Mouse (Mus musculus) midbrain, embryonic 14.5 days (tissue): ENCODE measurements at regions not wholly inside any gene's neighbourhood (a gene's known extent, or its start where the extent isn't known, plus 50 kb on each side); places are given as distances from the start of the nearest gene placed in this dataset.

Experiments
- ATAC-seq: fragments of 200-750 bp; cut with Nextera tagmentation; 2 replicates; pipeline ENCODE4 v1.8.0; 2017; ENCODE audit warnings: moderate number of reproducible peaks, moderate library complexity; ENCODE audit not compliant: low FRiP score, low TSS enrichment
- DNase-seq: peaks from one replicate; pipeline ENCODE4 v3.0.0-alpha.2; 2015
- H3K27ac ChIP-seq: fragments of 300-500 bp; sonication (generic); replicated peaks from 2 replicates; pipeline ENCODE4 v1.5.1; 2014; ENCODE audit warnings: mild to moderate bottlenecking, low read depth, low read length, moderate library complexity
- H3K27me3 ChIP-seq: fragments of 300-500 bp; sonication (generic); 2 replicates; pipeline ENCODE4 v1.6.1; 2014; ENCODE audit warnings: low read length, control low read depth, mixed read lengths; ENCODE audit not compliant: control insufficient read depth, insufficient read depth
- H3K36me3 ChIP-seq: fragments of 300-500 bp; sonication (generic); 2 replicates; pipeline ENCODE4 v1.6.1; 2014; ENCODE audit warnings: low read length, control low read depth; ENCODE audit not compliant: control insufficient read depth, insufficient read depth
- H3K4me1 ChIP-seq: fragments of 300-500 bp; sonication (generic); 2 replicates; pipeline ENCODE4 v1.6.1; 2014; ENCODE audit warnings: mild to moderate bottlenecking, antibody characterized with exemption, low read length, control low read depth; ENCODE audit not compliant: control insufficient read depth, insufficient read depth
- H3K4me2 ChIP-seq: fragments of 300-500 bp; sonication (generic); 2 replicates; pipeline ENCODE4 v1.6.1; 2014; ENCODE audit warnings: mild to moderate bottlenecking, low read length, moderate library complexity
- H3K4me3 ChIP-seq: fragments of 300-500 bp; sonication (generic); replicated peaks from 2 replicates; pipeline ENCODE4 v1.5.1; 2014; ENCODE audit warnings: low read depth, low read length
- H3K9ac ChIP-seq: fragments of 300-500 bp; sonication (generic); replicated peaks from 2 replicates; pipeline ENCODE4 v1.6.1; 2014; ENCODE audit warnings: mild to moderate bottlenecking, low read length, moderate library complexity
- H3K9me3 ChIP-seq: fragments of 300-500 bp; sonication (generic); 2 replicates; pipeline ENCODE4 v1.6.1; 2016; ENCODE audit warnings: low read length, control low read depth, mixed read lengths; ENCODE audit not compliant: control insufficient read depth
- WGBS: fragments of 180-500 bp; shearing (Covaris S2); extraction: QIAGEN DNeasy Blood & Tissue Kit; methylation state at CpG from one replicate; pipeline ENCODE4 v1.1.7; 2014; 5-methylcytosine and 5-hydroxymethylcytosine counted together

DNA sequence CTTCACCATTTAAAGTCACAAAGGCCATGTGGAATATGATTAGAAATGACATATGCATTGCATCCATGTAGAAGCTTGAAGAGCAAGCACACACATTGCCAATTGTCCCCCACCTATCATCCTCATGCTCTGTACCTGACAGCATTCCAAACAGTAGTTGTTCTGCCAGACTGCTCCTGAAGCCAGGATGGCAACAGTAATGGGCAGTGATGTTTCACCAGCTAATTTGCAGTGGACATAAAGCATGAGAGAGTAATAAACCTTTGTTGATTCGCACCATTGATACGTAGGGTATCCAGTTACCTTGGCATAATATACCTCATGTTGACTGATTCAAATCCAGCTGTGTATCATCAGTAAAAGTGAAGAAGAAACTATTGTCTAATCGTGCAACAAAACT is 606.5 kb upstream of the Celf2 start:
- H3K9ac ChIP-seq: no peak overlapping the region
- no peaks in the 10 kb centered on the region for H3K9me3 ChIP-seq
- 88% methylated on average over 3 of the region's 3 CpGs for WGBS
- H3K36me3 ChIP-seq: no peaks in the 10 kb centered on the region
- H3K27me3 ChIP-seq: no peaks in the 10 kb centered on the region
- H3K4me1 ChIP-seq: no peaks in the 10 kb centered on the region
- no peak for DNase-seq
- no peak overlapping the region for H3K27ac ChIP-seq
- H3K4me3 ChIP-seq: no peak overlapping the region
- no peak for ATAC-seq
- H3K4me2 ChIP-seq: no peak overlapping the region

DNA sequence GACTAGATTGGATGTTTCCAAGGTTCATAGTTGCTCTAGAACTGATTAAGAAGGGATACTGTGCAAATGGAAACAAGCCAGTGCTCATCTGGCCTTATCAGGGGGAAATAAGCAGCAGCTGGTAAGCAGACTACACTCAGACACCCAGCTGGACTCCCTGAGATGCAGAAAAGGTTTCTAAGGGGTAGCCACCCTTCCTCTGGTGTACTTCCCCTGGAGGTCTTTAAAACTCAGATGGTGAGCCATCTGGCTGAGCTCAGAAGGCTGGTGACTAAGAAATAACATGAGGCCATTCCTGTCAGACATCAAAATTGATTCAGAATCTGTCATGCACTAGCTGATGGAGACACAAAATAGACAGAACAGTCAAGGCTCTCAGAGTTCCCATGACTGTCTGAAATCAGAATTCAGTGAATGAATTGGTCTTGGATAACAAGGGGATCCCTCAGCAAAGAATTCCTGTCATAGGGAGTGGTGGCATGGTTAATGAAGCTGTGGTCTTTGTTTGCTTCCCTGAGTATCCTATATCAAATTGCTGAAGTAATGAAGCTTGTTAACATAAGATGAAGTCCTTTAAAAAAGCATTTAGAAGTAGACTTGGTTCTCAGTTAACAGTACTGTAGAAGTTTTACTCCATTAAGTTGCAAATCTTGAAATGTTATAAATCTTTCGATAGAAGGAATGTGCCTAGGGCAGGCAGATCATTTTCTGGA is 603.2 kb upstream of the Celf2 start:
- H3K4me1 ChIP-seq: no peaks in the 10 kb centered on the region
- DNase-seq: no peak
- no peak overlapping the region for H3K27ac ChIP-seq

DNA sequence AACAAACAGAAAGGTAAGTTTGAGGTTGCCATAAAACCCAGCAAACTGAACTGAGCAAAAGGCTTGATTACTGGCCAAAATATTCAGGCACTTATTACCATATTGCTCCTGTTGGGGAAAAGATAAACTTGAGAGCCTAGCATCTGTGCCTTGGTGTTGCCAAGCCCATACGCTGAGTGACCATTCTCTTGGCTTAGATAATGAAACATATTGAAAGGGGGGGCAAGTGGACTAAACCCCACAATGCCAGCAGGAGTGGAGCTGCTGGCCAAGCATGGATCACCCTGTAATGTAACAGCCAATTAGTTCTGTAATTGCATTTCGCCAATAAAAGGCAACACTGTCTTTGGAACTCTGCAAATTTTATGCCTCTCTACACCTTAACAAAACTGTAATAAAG is 584.8 kb upstream of the Celf2 start:
- no peaks in the 10 kb centered on the region for H3K36me3 ChIP-seq
- DNase-seq: peak; percentile 8
- H3K27ac ChIP-seq: no peak overlapping the region
- no peak overlapping the region for H3K9ac ChIP-seq
- H3K4me3 ChIP-seq: no peak overlapping the region
- no peaks in the 10 kb centered on the region for H3K9me3 ChIP-seq
- no peak overlapping the region for H3K4me2 ChIP-seq
- no peaks in the 10 kb centered on the region for H3K27me3 ChIP-seq
- ATAC-seq: no peak
- H3K4me1 ChIP-seq: no peaks in the 10 kb centered on the region
- 83% methylated on average over 2 of the region's 2 CpGs for WGBS

More for the DNA sequence above, 603.2 kb upstream of the Celf2 start:
- Histone ChIP-seq H3K9me3 (no peaks in the 10 kb centered on the region), H3K36me3 (no peaks in the 10 kb centered on the region), H3K27me3 (no peaks in the 10 kb centered on the region), H3K4me2 (no peak overlapping the region), H3K4me3 (no peak overlapping the region), H3K9ac (no peak overlapping the region)
- ATAC-seq: no peak
- 83% methylated on average over 1 of the region's 1 CpGs for WGBS

DNA sequence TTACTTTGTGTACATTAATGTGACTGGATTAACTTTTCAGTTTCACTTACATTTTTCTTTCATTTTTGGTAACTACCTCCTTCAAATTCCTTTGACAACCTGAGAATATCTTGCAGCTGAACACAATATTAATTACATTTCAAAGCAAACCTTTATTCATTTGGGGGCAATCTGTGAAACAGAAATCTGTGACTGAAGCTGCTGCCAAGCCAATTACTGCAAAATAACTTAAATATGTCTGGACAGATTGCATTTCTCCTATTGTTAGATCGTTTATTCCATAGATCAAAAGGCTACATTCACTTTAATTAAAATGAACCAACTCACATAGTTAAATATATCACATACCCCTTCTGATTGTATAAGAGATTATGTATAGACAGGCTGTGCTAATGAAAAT is 558.5 kb upstream of the Celf2 start:
- ATAC-seq (no peak), DNase-seq (no peak)
- Histone ChIP-seq H3K9ac (no peak overlapping the region), H3K36me3 (no peaks in the 10 kb centered on the region), H3K4me3 (no peak overlapping the region), H3K4me2 (no peak overlapping the region), H3K27ac (no peak overlapping the region), H3K27me3 (no peaks in the 10 kb centered on the region), H3K4me1 (no peaks in the 10 kb centered on the region), H3K9me3 (no peaks in the 10 kb centered on the region)
- 61% methylated on average over 1 of the region's 1 CpGs for WGBS

DNA sequence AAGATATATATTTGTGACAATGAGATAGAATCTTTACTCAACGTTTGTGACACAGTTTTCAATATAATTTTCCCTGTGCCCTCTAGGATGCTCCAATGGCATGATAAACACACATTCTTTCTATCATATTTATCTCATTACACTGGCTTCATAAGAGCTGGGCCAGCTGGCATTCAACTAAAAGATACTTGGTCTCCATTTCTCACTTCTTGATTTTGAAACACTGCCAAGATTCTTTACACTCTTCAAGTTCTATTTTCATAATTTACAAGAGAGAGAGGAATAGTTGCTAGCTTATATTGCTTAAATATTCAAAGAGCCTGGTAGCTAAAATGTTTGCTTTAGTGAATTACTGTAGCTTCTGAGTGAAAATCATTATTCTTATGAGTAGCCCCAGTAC is 552.3 kb upstream of the Celf2 start:
- Histone ChIP-seq H3K4me1 (no peaks in the 10 kb centered on the region), H3K36me3 (no peaks in the 10 kb centered on the region), H3K9ac (no peak overlapping the region), H3K4me3 (no peak overlapping the region), H3K27ac (no peak overlapping the region), H3K4me2 (no peak overlapping the region), H3K9me3 (no peaks in the 10 kb centered on the region), H3K27me3 (no peaks in the 10 kb centered on the region)
- WGBS: 59% methylated on average over 1 of the region's 1 CpGs
- DNase-seq (no peak), ATAC-seq (no peak)

DNA sequence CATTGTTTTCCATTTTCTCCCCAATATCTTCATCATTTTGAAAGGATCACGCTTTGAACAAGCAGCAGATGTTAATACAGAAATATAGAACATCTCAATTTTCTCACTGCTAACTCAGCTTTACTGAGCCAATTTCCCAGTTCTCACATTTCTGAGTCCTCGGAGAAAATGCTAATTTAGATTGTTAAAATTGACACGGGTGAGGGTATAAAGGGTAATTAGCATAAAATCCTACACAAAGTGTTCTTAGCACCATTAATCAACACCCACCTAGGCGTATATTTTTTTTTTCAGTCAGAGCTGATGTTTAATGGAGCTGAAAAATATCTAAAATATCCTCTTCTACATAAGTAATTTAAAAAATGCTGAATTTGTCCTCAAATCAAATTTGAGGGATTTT is 519.8 kb upstream of the Celf2 start:
- ATAC-seq (no peak; the same call in 1 of the 2 replicates), DNase-seq (peak; percentile 17)
- WGBS: 27% methylated on average over 4 of the region's 4 CpGs

DNA sequence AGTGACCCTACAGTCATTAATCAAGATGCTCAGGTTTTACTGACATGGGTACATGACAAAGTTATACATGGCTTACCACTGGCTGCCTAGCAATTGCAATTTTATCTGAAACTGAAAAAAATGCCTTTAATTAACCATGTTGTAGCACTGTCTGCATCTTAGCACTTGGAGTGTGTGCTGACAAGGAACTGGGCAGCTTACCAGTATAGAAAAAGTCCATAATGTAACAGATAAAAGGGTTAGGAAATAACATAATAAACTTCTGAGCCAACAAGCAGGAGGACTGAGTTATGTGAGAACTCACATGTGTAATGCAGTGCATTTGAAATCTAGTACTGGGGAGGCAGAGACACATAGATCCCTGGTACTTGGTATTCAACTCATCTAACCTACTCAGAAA is 518.2 kb upstream of the Celf2 start:
- no peak for ATAC-seq
- Histone ChIP-seq H3K27me3 (no peaks in the 10 kb centered on the region), H3K4me3 (no peak overlapping the region), H3K9ac (no peak overlapping the region), H3K36me3 (no peaks in the 10 kb centered on the region), H3K27ac (no peak overlapping the region), H3K4me1 (no peaks in the 10 kb centered on the region), H3K4me2 (no peak overlapping the region), H3K9me3 (no peaks in the 10 kb centered on the region)
- no peak for DNase-seq

More for the DNA sequence above, 519.8 kb upstream of the Celf2 start:
- no peak overlapping the region for H3K9ac ChIP-seq
- no peak overlapping the region for H3K4me3 ChIP-seq
- H3K36me3 ChIP-seq: no peaks in the 10 kb centered on the region
- H3K4me2 ChIP-seq: no peak overlapping the region
- H3K9me3 ChIP-seq: no peaks in the 10 kb centered on the region
- H3K27me3 ChIP-seq: no peaks in the 10 kb centered on the region
- no peak overlapping the region for H3K27ac ChIP-seq
- no peaks in the 10 kb centered on the region for H3K4me1 ChIP-seq

DNA sequence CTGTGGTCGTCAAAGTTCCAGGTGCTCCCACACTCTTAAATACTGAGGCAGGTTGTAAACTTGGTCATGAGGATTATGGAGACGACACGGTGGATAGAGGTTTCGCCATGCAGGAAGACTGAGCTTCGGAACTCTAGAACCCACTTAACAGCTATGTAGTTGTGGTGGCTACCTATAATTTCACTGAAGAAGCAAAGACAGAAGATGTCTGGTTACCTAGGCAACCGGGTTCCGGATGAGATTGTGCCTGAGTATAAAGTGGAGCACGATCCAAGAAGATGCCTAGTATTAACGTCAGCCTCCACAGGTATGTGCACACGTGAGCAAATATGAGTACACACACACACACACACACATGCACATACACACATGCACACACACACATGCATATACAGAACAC is 517.3 kb upstream of the Celf2 start:
- H3K27me3 ChIP-seq: no peaks in the 10 kb centered on the region
- H3K36me3 ChIP-seq: no peaks in the 10 kb centered on the region
- H3K4me3 ChIP-seq: no peak overlapping the region
- no peak overlapping the region for H3K4me2 ChIP-seq
- DNase-seq (no peak), ATAC-seq (no peak)
- WGBS: 91% methylated on average over 10 of the region's 10 CpGs
- no peak overlapping the region for H3K9ac ChIP-seq
- H3K9me3 ChIP-seq: no peaks in the 10 kb centered on the region
- no peaks in the 10 kb centered on the region for H3K4me1 ChIP-seq
- H3K27ac ChIP-seq: no peak overlapping the region

DNA sequence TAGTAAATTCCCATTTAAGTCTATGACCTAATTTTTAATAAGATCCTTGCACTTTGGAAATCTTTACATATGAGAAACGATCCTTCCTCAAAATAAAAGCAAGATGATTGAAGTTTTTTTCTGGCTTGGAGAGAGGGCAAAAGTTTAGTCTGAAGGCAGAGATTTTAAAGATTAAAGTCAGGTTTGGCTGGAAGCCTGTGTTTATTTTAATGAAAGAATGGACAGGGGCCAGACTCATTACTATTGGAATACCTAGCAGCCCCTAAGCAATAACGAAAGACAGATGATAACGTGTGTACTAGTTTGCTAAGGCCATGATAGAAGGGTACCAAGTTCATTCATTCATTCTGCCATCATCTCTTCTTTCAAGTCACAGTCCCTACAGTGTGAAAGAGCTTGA is 513.3 kb upstream of the Celf2 start:
- ATAC-seq: no peak

More for the DNA sequence above, 513.3 kb upstream of the Celf2 start:
- no peaks in the 10 kb centered on the region for H3K36me3 ChIP-seq
- H3K27ac ChIP-seq: no peak overlapping the region
- no peaks in the 10 kb centered on the region for H3K9me3 ChIP-seq
- no peaks in the 10 kb centered on the region for H3K27me3 ChIP-seq
- 87% methylated on average over 3 of the region's 3 CpGs for WGBS
- no peak overlapping the region for H3K9ac ChIP-seq
- no peak overlapping the region for H3K4me3 ChIP-seq
- H3K4me1 ChIP-seq: no peaks in the 10 kb centered on the region
- H3K4me2 ChIP-seq: no peak overlapping the region
- no peak for DNase-seq
